Mouse (Mus musculus) CD8-positive naive resting alpha-beta T cell, adult 2 months (primary cell): ENCODE results near the gene Snapin.
A peak's percentile ranks its signal among the peaks of the same experiment; 100 is the strongest.

Experiments
- DNase-seq, 2 experiments: peaks; one replicate each; pipeline ENCODE4 v3.0.0; 2022; ENCODE audit warnings: low read depth in 2 of 2, low spot score in 2 of 2

The Snapin gene

DNA sequence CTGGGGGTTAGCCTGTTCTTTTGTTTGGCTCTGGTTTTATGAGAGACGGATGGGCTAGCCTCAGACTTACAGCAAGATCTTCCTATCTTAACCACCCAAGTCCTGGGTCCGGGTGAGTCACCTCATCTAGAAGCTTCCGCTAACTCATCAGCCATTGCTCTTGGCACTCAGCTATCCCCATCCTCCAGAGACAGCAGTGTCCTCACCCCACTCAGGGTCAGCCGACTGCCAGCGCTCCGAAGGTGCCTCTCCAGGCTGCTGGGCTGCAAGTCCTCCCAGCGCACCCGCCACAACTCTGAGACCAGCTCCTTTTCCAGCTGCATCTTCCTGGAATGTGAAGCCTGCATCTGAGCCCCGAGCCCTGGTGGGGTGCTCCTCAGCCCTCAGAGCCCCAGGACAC, 31.1 kb downstream of the Snapin start:
- no peak for DNase-seq

DNA sequence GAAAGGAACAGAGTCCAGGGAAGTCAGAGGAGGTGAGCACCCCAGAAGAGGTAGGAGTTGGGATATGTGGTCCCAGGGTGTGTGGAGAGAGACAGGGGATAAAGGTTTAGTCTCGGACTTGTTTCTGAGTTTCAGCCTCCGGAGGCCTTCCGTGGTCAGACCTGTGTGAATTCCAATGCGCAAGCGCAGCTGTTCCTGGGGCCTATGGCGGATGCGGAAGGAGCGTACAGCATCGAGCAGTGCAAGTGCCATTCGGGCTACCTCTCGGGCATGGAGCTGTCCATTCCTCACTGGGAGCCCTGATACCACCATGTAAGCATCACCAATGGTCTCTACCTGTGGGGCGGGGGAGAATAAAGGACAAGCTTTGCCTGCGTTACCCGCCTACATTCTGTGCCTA, 35.9 kb downstream of the Snapin start:
- DNase-seq = no peak

DNA sequence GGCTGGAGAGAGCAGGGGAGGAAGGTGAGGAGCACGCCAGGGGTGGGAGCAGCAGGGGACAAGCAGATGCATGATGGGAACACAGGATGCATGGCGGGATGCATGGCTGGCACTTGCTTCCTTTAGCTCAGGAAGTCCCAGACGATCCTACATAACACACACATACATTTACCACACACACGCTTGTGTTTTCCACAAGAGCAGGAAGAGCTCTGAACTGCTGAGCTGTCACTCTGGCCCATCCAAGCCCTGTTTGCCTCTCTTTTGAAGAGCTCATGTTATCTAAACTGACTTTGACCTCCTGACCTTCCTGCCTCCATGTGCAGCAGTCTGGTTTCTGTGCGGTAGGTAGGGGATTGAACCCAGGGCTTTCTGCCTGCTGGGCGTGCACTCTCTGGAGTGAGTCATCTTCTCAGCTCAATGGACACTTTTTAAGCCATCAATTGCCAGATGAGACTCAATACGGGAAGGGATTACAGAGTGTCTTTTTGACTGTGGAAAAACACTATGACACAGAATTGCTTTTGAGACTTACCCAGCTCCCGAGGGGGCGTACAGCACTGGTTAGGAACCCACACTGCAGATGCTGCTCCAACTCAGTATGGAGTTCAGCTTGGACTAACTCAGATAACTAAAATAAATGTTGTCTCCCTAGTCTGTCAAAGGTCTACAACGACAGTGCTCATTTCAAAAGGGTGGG, 39.3 kb downstream of the Snapin start:
- DNase-seq = no peak

DNA sequence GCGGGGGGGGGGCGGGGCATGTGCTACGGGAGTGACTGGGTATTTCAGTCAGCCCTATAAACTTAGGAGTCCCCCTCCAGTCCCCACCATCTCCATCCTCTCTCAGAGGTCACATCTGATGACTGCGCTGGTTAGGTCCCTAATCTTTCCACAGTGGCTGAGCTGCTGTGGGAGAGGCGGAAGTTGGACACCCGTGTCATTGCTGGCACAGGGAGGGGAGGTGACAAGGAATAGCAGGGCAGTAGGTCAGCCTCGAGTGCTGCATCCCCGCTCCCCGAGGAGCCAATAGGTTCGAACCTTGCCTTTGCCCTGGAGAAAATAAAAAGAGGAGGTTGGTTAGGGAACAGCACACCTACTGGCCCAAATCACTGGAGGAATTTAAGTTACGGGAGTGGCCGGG, 40.0 kb downstream of the Snapin start:
- DNase-seq = no peak

- no peak for DNase-seq
Measured at GRCm38 (mm10) chr3:90448626-90449025, 42.2 kb downstream of the Snapin start.

DNA sequence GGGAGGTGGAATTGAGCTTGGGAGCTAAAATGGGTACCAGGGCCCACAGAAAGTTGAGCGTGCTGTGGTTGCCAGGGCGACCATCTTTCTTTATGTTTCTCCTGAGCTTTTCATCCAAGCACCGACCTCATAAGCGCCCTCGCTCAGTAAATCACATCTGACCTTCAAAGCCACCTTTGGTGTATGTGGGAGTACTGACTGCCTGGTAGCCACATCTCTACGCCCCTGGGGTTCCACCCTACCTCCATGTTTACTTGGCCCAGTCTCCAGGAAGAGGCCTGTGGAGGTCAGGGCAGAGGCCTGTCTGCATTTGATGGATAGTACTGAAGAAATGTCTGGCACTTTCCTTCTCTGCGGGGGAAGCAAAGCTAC, 43.7 kb downstream of the Snapin start:
- no peak for DNase-seq

DNA sequence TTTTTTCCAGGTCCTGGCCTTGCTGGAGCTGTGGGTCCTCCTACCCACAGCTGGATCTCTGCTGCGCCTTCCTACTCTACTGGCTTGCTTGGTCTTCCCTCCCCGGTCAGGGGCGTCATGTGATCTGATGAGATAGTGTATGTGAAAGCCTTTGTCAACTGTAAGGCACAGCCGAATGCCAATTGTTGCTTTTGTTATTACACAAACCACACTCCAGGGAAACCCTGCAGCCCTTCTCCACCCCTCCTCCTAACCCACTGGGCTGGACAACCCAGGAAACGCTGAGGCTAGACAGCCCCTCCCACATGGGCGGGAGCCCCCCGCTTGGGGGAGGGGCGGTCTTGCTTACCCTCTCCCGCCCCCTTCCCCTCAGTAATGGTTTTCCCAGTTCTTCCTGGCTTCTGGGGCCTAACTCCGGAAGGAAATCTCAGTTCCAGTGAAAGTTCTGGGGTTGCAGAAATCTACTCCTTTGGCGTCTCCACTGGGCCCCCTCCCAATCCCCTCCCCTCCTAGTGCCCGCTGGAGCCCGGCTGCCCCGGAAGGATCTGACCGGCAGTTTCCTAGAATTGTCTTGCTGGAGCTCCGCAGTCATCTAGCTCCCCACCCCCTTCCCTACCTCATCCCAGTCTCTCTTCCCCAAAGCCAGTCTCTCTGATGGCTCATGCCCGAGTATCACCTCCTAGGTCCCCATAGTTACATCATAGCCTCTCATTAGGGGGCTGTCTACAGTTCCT, 44.3 kb downstream of the Snapin start:
- DNase-seq = peak in 1 of 2 experiments; percentile 20

- DNase-seq = no peak
Measured at GRCm38 (mm10) chr3:90445417-90446200, 45.2 kb downstream of the Snapin start.

DNA sequence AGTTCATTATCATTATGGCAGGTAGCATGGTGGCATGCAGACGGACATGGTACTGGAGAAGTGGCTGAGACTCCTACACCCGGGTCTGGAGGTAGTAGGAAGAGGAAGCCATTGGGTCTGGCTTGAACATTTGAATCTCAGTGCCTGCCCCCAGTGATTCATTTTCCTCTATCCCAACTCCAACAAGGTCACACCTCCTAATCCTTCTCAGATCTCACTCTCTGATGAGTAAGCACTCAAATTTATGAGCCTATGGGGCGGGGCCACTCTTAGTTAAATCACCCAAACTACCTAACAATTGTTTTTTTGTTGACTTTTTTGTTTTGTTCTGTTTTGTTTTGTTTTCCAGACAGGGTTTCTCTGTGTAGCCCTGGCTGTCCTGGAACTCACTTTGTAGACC, 46.9 kb downstream of the Snapin start:
- no peak for DNase-seq

DNA sequence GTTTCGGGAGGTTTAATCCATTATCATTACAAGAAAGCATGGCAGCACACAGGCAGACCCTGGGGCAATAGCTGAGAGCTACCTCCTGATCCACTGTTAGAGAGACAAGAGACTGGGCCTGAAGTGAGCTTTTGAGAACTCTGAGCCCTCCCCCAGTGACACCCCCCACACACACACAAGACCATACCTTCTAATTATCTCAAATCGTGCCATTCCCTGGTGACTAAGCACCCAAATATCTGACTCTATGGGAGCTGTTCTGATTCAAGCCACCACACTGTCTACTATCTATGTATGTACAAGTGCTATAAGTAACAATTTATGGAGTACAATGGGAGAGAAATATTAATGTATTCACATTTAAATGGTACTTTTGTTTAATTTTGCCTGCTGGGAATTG, 50.1 kb downstream of the Snapin start:
- no peak for DNase-seq
